ENCODE assay signal across 8 mouse cellular contexts in the genomic region with DNA sequence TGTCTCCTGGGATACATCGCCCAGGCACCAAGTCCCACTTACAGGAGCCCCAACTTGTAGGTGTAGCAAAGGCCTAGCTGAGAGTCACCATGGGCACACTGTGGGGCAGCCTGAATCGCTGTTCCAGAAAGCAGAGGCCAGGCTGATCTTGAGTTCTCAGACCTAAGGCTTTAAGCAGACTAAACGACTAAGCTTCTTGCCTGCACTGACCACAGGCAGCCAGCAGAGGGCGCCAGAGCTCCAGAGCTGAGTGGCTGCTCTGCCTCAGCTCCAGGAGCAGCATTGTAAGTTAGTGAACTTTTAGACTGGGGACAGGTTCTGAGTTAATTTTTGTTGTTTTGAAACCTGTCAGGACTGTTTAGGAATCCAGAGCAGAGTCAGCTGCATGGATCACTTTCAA. TPM values are rescaled to one million over a fixed set of nuclear protein-coding genes. Genes with fewer than 3 reads are reported as not detected.
DNase-seq lines count a peak whose midpoint lies in the region; ATAC-seq lines count a peak whose summit lies in the region.
"Had no signal": no experiment of that assay in that cellular context is flagged by ENCODE, and none has a peak within 500 bp of the region (broad histone marks: within the 10 kb centered on the region; RNA-seq: fewer than 3 reads in every experiment).

No protein-coding gene starts in this region.

- ATAC-seq in forebrain, embryonic 14.5 days, result peak; percentile 10; the same call in 1 of the 2 replicates
- ATAC-seq in hindbrain, embryonic 13.5 days (ENCODE audit: low FRiP score), result peak; percentile 34; the same call in 1 of the 2 replicates
- ATAC-seq in midbrain, embryonic 13.5 days, result peak; percentile 67; the same call in 1 of the 2 replicates

- H3K9me3 ChIP-seq in forebrain, embryonic 14.5 days (replicated peaks; ENCODE audit: control insufficient read depth, low read length), result no peaks in the 10 kb centered on the region
- 0 out of 2 replicates have a peak, but pooled peaks cover under 1% of the 10 kb centered on the region for H3K9me3 ChIP-seq in hindbrain, embryonic 13.5 days
- H3K9me3 ChIP-seq in midbrain, embryonic 13.5 days, result peaks cover 4% of the 10 kb centered on the region; the same call in 1 of the 2 replicates
- H3K9me3 ChIP-seq: limb, embryonic 15.5 days had no signal

- no peaks in the 10 kb centered on the region for H3K4me1 ChIP-seq in forebrain, embryonic 14.5 days (ENCODE audit: control insufficient read depth, insufficient read depth, low read length)
- no peaks in the 10 kb centered on the region for H3K4me1 ChIP-seq in hindbrain, embryonic 13.5 days (replicated peaks)
- H3K4me1 ChIP-seq in midbrain, embryonic 13.5 days (replicated peaks), result no peaks in the 10 kb centered on the region
- H3K4me1 ChIP-seq: limb, embryonic 15.5 days had no signal

- H3K4me3 ChIP-seq in forebrain, embryonic 14.5 days (ENCODE audit: low read depth, low read length), result no peak overlapping the region
- no peak overlapping the region for H3K4me3 ChIP-seq in hindbrain, embryonic 13.5 days
- no peak overlapping the region for H3K4me3 ChIP-seq in midbrain, embryonic 13.5 days (replicated peaks)
- H3K4me3 ChIP-seq: limb, embryonic 15.5 days had no signal

- H3K9ac ChIP-seq in forebrain, embryonic 14.5 days (ENCODE audit: low read length), result no peak overlapping the region
- no peak overlapping the region for H3K9ac ChIP-seq in hindbrain, embryonic 13.5 days
- no peak overlapping the region for H3K9ac ChIP-seq in midbrain, embryonic 13.5 days (replicated peaks)
- H3K9ac ChIP-seq: limb, embryonic 15.5 days had no signal

- H3K27me3 ChIP-seq in forebrain, embryonic 14.5 days (replicated peaks; ENCODE audit: control insufficient read depth, insufficient read depth, low read length), result no peaks in the 10 kb centered on the region
- H3K27me3 ChIP-seq in hindbrain, embryonic 13.5 days, result no peaks in the 10 kb centered on the region
- no peaks in the 10 kb centered on the region for H3K27me3 ChIP-seq in midbrain, embryonic 13.5 days
- H3K27me3 ChIP-seq: limb, embryonic 15.5 days had no signal

- peak; percentile 72 for DNase-seq in MN1 (ENCODE audit: low spot score)
- DNase-seq in brain, embryonic 18.5 days (ENCODE audit: low read depth, low spot score), result peak; percentile 47
- DNase-seq in forebrain, embryonic 14.5 days (ENCODE audit: low spot score), result peak; percentile 88
- peak; percentile 68 to 77 for DNase-seq in left cerebral cortex, adult 18-20 months (ENCODE audit: low spot score in 2 of 2)
- peak; percentile 39 to 66 for DNase-seq in spleen, adult 18-20 months

- WGBS in forebrain, embryonic 14.5 days, result 21% methylated on average over 4 of the region's 4 CpGs
- WGBS in hindbrain, embryonic 13.5 days, result 19% methylated on average over 4 of the region's 4 CpGs
- 20% methylated on average over 4 of the region's 4 CpGs for WGBS in midbrain, embryonic 13.5 days

- H3K4me2 ChIP-seq in forebrain, embryonic 14.5 days (ENCODE audit: low read length), result no peak overlapping the region
- H3K4me2 ChIP-seq in hindbrain, embryonic 13.5 days, result no peak overlapping the region
- no peak overlapping the region for H3K4me2 ChIP-seq in midbrain, embryonic 13.5 days (replicated peaks)
- H3K4me2 ChIP-seq: limb, embryonic 15.5 days had no signal

- no peak overlapping the region for H3K27ac ChIP-seq in forebrain, embryonic 14.5 days (ENCODE audit: low read depth, low read length)
- H3K27ac ChIP-seq in hindbrain, embryonic 13.5 days, result no peak overlapping the region
- no peak overlapping the region for H3K27ac ChIP-seq in midbrain, embryonic 13.5 days
- H3K27ac ChIP-seq: limb, embryonic 15.5 days had no signal

- peaks cover 70% of the 10 kb centered on the region for H3K36me3 ChIP-seq in forebrain, embryonic 14.5 days (ENCODE audit: control insufficient read depth, insufficient read depth, low read length)
- H3K36me3 ChIP-seq in hindbrain, embryonic 13.5 days, result peaks cover 90% of the 10 kb centered on the region
- H3K36me3 ChIP-seq in midbrain, embryonic 13.5 days, result peaks cover 79% of the 10 kb centered on the region

RNA-seq across cellular contexts. Expression of a gene that starts 12.9 kb away (rescaled TPM):
- 14.5 and 15.2 TPM in 2 replicates for polyA plus RNA-seq in forebrain, embryonic 14.5 days (2014; fragmentation: Nextera tagmentation; extraction: Ambion mirVana)
- polyA plus RNA-seq in hindbrain, embryonic 13.5 days (2015; fragmentation: Nextera tagmentation; extraction: Ambion mirVana), result 16.0 and 16.3 TPM in 2 replicates
- 10 to 100 TPM; 30.1 to 33.1 TPM for total RNA-seq in left cerebral cortex, adult 18-20 months (2021)
- polyA plus RNA-seq in midbrain, embryonic 13.5 days (2015; fragmentation: Nextera tagmentation; extraction: Ambion mirVana), result 15.5 and 17.0 TPM in 2 replicates

RNA-seq across cellular contexts. Expression of a gene that starts 20.8 kb away (rescaled TPM):
- polyA plus RNA-seq in forebrain, embryonic 14.5 days (2014; fragmentation: Nextera tagmentation; extraction: Ambion mirVana), result 6.1 and 8.3 TPM in 2 replicates
- polyA plus RNA-seq in hindbrain, embryonic 13.5 days (2015; fragmentation: Nextera tagmentation; extraction: Ambion mirVana), result 7.5 and 8.2 TPM in 2 replicates
- total RNA-seq in left cerebral cortex, adult 18-20 months (2021), result 1 to 10 TPM; 9.0 to 9.7 TPM
- 7.0 and 7.2 TPM in 2 replicates for polyA plus RNA-seq in midbrain, embryonic 13.5 days (2015; fragmentation: Nextera tagmentation; extraction: Ambion mirVana)

Comparison
In these comparisons a context has a peak if more than half of its experiments do, and no peak if none do; other contexts are left out.
1. ATAC-seq: peak in every context shown above with its lines; median percentile 67 in midbrain, embryonic 13.5 days; 34 in hindbrain, embryonic 13.5 days; 10 in forebrain, embryonic 14.5 days.